Mouse (Mus musculus): Measurements from ENCODE around the gene Rprd1b. TPM values are rescaled to one million over a fixed set of nuclear protein-coding genes. Genes with fewer than 3 reads are reported as not detected.
"Not testable (repeated sequence)": the region's sequence is repeated elsewhere in the genome, so short reads cannot be mapped to it uniquely, and the experiment has no call there.

Rprd1b gene
- polyA plus RNA-seq, 1 experiment = 5.5 TPM

DNA sequence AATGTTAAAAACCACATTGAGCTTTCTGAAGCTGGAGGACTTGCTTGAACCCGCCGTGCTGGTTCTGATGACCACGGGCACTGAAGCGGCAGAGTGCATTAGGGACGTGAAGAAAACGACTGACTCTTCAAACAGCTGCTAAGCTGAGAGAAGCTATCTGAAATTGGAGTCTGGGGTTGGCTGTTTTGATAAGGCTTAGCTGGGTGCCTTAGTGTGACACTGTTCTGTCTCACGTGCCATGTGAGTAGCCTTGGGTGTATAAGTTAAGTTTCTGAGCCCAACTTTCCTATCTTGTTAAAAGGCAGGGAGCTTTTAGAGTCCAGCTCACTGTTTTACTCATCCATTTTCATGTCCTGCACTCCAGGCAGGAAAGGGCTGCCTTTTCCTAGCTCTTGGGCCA is 8.7 kb downstream of the Rprd1b start:
- Histone ChIP-seq H3K36me3 (replicated peaks; ENCODE audit: low read length) (peaks cover 68% of the 10 kb centered on the region), H3K4me1 (peaks cover 24% of the 10 kb centered on the region)

DNA sequence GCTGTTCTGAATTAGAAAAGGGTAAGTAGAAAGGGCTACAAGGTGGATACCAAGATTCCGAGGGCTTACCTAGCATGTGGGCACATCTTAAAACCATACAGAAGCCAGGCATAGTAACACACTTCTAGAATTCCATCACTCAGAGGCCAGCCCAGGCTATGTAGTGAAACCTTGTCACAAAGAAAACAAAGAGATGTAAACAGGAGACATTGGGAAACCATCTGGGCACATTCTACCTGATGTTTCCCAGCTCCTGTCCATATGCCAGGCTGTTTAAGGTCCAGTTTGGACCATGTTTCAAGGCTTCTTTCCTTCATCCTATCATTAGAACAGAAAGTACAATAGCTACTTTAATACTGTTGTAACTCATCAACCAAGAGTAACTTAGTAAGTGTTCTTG is 9.3 kb downstream of the Rprd1b start:
- TF ChIP-seq FLI1 (IDR thresholded peaks at IDR 0.05; ENCODE audit: low read length) (no peak), GATA1 (IDR thresholded peaks at IDR 0.05; ENCODE audit: borderline replicate concordance, low read length) (no peak)
- Histone ChIP-seq H3K4me1 (peaks cover 17% of the 10 kb centered on the region), H3K27me3 (replicated peaks) (no peaks in the 10 kb centered on the region), H3K9me3 (no peaks in the 10 kb centered on the region), H3K36me3 (replicated peaks; ENCODE audit: low read length) (peaks cover 74% of the 10 kb centered on the region), H3K4me3 (replicated peaks) (no peak overlapping the region)

More for the DNA sequence above, 8.7 kb downstream of the Rprd1b start:
- TF ChIP-seq FLI1 (IDR thresholded peaks at IDR 0.05; ENCODE audit: low read length) = no peak
- no peak for TF ChIP-seq GATA1 (IDR thresholded peaks at IDR 0.05; ENCODE audit: borderline replicate concordance, low read length)
- no peaks in the 10 kb centered on the region for H3K27me3 ChIP-seq (replicated peaks)
- H3K4me3 ChIP-seq (replicated peaks) = no peak overlapping the region
- no peaks in the 10 kb centered on the region for H3K9me3 ChIP-seq

GRCm38 (mm10) chr2:158039662-158040061 is 11.4 kb downstream of the Rprd1b start:
- TF ChIP-seq GATA1 (IDR thresholded peaks at IDR 0.05; ENCODE audit: borderline replicate concordance, low read length) (no peak), FLI1 (IDR thresholded peaks at IDR 0.05; ENCODE audit: low read length) (no peak)
- H3K4me3 ChIP-seq (replicated peaks) = no peak overlapping the region
- peaks cover 87% of the 10 kb centered on the region for H3K36me3 ChIP-seq (replicated peaks; ENCODE audit: low read length)
- no peaks in the 10 kb centered on the region for H3K27me3 ChIP-seq (replicated peaks)
- H3K9me3 ChIP-seq = no peaks in the 10 kb centered on the region
- H3K4me1 ChIP-seq = peaks cover 12% of the 10 kb centered on the region

DNA sequence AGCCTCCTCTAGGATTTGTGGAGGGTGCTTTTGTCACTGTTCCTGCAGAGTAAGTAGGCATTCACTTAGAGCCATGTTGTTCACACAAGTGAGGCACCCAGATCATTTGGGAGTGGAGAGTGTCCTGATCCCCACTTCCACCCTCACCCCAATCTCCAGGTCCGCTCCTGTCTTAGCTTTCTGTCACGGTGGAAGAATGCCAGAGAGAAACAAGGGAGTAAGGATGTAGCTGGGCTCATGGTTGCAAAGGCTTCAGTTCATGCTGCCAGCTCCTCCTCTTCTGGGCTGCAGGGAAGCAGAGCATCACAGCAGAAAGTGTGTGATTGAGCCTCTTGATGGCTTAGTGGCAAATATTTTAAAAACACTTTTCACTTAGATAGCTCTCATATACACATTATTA is 12.1 kb downstream of the Rprd1b start:
- Histone ChIP-seq H3K36me3 (replicated peaks; ENCODE audit: low read length) (peaks cover 94% of the 10 kb centered on the region), H3K9me3 (no peaks in the 10 kb centered on the region), H3K27me3 (replicated peaks) (no peaks in the 10 kb centered on the region), H3K4me3 (replicated peaks) (no peak overlapping the region), H3K4me1 (peaks cover 11% of the 10 kb centered on the region)
- no peak for TF ChIP-seq GATA1 (IDR thresholded peaks at IDR 0.05; ENCODE audit: borderline replicate concordance, low read length)
- TF ChIP-seq FLI1 (IDR thresholded peaks at IDR 0.05; ENCODE audit: low read length) = no peak

- H3K9me3 ChIP-seq = no peaks in the 10 kb centered on the region
- peaks cover 94% of the 10 kb centered on the region for H3K36me3 ChIP-seq (replicated peaks; ENCODE audit: low read length)
- peaks cover 6% of the 10 kb centered on the region; the same call in 1 of the 2 replicates for H3K4me1 ChIP-seq
- H3K4me3 ChIP-seq (replicated peaks) = no peak overlapping the region
- H3K27me3 ChIP-seq (replicated peaks) = no peaks in the 10 kb centered on the region
- no peak for TF ChIP-seq GATA1 (IDR thresholded peaks at IDR 0.05; ENCODE audit: borderline replicate concordance, low read length)
- no peak for TF ChIP-seq FLI1 (IDR thresholded peaks at IDR 0.05; ENCODE audit: low read length)
These were observed 15.2 kb downstream of the Rprd1b start for GRCm38 (mm10) chr2:158043504-158043903.

GRCm38 (mm10) chr2:158046186-158046585 is 17.9 kb downstream of the Rprd1b start:
- no peak for TF ChIP-seq GATA1 (IDR thresholded peaks at IDR 0.05; ENCODE audit: borderline replicate concordance, low read length)
- TF ChIP-seq FLI1 (IDR thresholded peaks at IDR 0.05; ENCODE audit: low read length) = no peak
- Histone ChIP-seq H3K27me3 (replicated peaks) (no peaks in the 10 kb centered on the region), H3K36me3 (replicated peaks; ENCODE audit: low read length) (peaks cover 90% of the 10 kb centered on the region), H3K4me3 (replicated peaks) (no peak overlapping the region), H3K4me1 (peaks cover 6% of the 10 kb centered on the region; the same call in 1 of the 2 replicates), H3K9me3 (no peaks in the 10 kb centered on the region)

GRCm38 (mm10) chr2:158047903-158048302 is 19.6 kb downstream of the Rprd1b start:
- Histone ChIP-seq H3K27me3 (replicated peaks) (no peaks in the 10 kb centered on the region), H3K9me3 (no peaks in the 10 kb centered on the region), H3K36me3 (replicated peaks; ENCODE audit: low read length) (peaks cover 91% of the 10 kb centered on the region), H3K4me1 (peaks cover 6% of the 10 kb centered on the region; the same call in 1 of the 2 replicates), H3K4me3 (replicated peaks) (no peak overlapping the region)
- no peak for TF ChIP-seq GATA1 (IDR thresholded peaks at IDR 0.05; ENCODE audit: borderline replicate concordance, low read length)
- TF ChIP-seq FLI1 (IDR thresholded peaks at IDR 0.05; ENCODE audit: low read length) = no peak

- H3K9me3 ChIP-seq = no peaks in the 10 kb centered on the region
- no peak overlapping the region for H3K4me3 ChIP-seq (replicated peaks)
- H3K36me3 ChIP-seq (replicated peaks; ENCODE audit: low read length) = peaks cover 85% of the 10 kb centered on the region
- no peaks in the 10 kb centered on the region for H3K27me3 ChIP-seq (replicated peaks)
- TF ChIP-seq GATA1 (IDR thresholded peaks at IDR 0.05; ENCODE audit: borderline replicate concordance, low read length) (no peak), FLI1 (IDR thresholded peaks at IDR 0.05; ENCODE audit: low read length) (no peak)
- H3K4me1 ChIP-seq = peaks cover 6% of the 10 kb centered on the region; the same call in 1 of the 2 replicates
These were observed 20.4 kb downstream of the Rprd1b start for GRCm38 (mm10) chr2:158048718-158049117.

- Histone ChIP-seq H3K36me3 (replicated peaks; ENCODE audit: low read length) (peaks cover 80% of the 10 kb centered on the region), H3K4me1 (peaks cover 6% of the 10 kb centered on the region; the same call in 1 of the 2 replicates), H3K9me3 (no peaks in the 10 kb centered on the region), H3K27me3 (replicated peaks) (no peaks in the 10 kb centered on the region), H3K4me3 (replicated peaks) (no peak overlapping the region)
- TF ChIP-seq GATA1 (IDR thresholded peaks at IDR 0.05; ENCODE audit: borderline replicate concordance, low read length) (no peak), FLI1 (IDR thresholded peaks at IDR 0.05; ENCODE audit: low read length) (no peak)
These were observed 21.8 kb downstream of the Rprd1b start for GRCm38 (mm10) chr2:158050116-158050515.

GRCm38 (mm10) chr2:158054596-158054995 is 26.3 kb downstream of the Rprd1b start:
- Histone ChIP-seq H3K36me3 (replicated peaks; ENCODE audit: low read length) (peaks cover 81% of the 10 kb centered on the region), H3K27me3 (replicated peaks) (no peaks in the 10 kb centered on the region), H3K4me1 (peaks cover 8% of the 10 kb centered on the region), H3K4me3 (replicated peaks) (no peak overlapping the region), H3K9me3 (no peaks in the 10 kb centered on the region)
- TF ChIP-seq GATA1 (IDR thresholded peaks at IDR 0.05; ENCODE audit: borderline replicate concordance, low read length) (no peak), FLI1 (IDR thresholded peaks at IDR 0.05; ENCODE audit: low read length) (no peak)

- H3K4me1 ChIP-seq = peaks cover 14% of the 10 kb centered on the region
- not testable (repeated sequence) for H3K4me3 ChIP-seq (replicated peaks); H3K27me3 ChIP-seq (replicated peaks); H3K9me3 ChIP-seq
- peaks cover 82% of the 10 kb centered on the region for H3K36me3 ChIP-seq (replicated peaks; ENCODE audit: low read length)
These were observed 27.1 kb downstream of the Rprd1b start for GRCm38 (mm10) chr2:158055383-158055782.
